Mouse (Mus musculus) heart, postnatal 0 days (tissue): Measurements from ENCODE around the gene 1700123K08Rik. TPM values are rescaled to one million over a fixed set of nuclear protein-coding genes. Genes with fewer than 3 reads are reported as not detected.
"Not testable (repeated sequence)": the region's sequence is repeated elsewhere in the genome, so short reads cannot be mapped to it uniquely, and the experiment has no call there.

Experiments used
- ATAC-seq: fragments of 200-750 bp; cut with Nextera tagmentation; 2 replicates; pipeline ENCODE4 v1.8.0; 2017; ENCODE audit warnings: low read depth, moderate number of reproducible peaks, moderate library complexity; ENCODE audit not compliant: insufficient read depth
- DNase-seq: peaks from one replicate; pipeline ENCODE4 v3.0.0-alpha.2; 2016; ENCODE audit warnings: low spot score
- H3K27ac ChIP-seq: fragments of 300-500 bp; sonication (generic); 2 replicates; pipeline ENCODE4 v1.5.1; 2014; ENCODE audit warnings: low read depth, mild to moderate bottlenecking
- H3K27me3 ChIP-seq: fragments of 300-500 bp; sonication (generic); 2 replicates; pipeline ENCODE4 v1.6.1; 2014; ENCODE audit warnings: low read length, mixed read lengths; ENCODE audit not compliant: control insufficient read depth, insufficient read depth
- H3K36me3 ChIP-seq: fragments of 300-500 bp; sonication (generic); replicated peaks from 2 replicates; pipeline ENCODE4 v1.6.1; 2014; ENCODE audit warnings: low read length, mixed read lengths; ENCODE audit not compliant: control insufficient read depth, insufficient read depth
- H3K4me1 ChIP-seq: fragments of 300-500 bp; sonication (generic); 2 replicates; pipeline ENCODE4 v1.6.1; 2014; ENCODE audit warnings: antibody characterized with exemption; ENCODE audit not compliant: control insufficient read depth, insufficient read depth
- H3K4me2 ChIP-seq: fragments of 300-500 bp; sonication (generic); 2 replicates; pipeline ENCODE4 v1.6.1; 2014; ENCODE audit warnings: low read depth, mild to moderate bottlenecking, low read length, moderate library complexity
- H3K4me3 ChIP-seq: fragments of 300-500 bp; sonication (generic); 2 replicates; pipeline ENCODE4 v1.5.1; 2014; ENCODE audit warnings: low read depth, low read length
- H3K9ac ChIP-seq: fragments of 300-500 bp; sonication (generic); replicated peaks from 2 replicates; pipeline ENCODE4 v1.6.1; 2014; ENCODE audit warnings: low read depth, low read length, mixed read lengths
- H3K9me3 ChIP-seq: fragments of 300-500 bp; sonication (generic); replicated peaks from 2 replicates; pipeline ENCODE4 v1.6.1; 2016; ENCODE audit warnings: low read length; ENCODE audit not compliant: control insufficient read depth
- CTCF ChIP-seq: IDR thresholded peaks from 2 replicates; pipeline ENCODE4 v1.5.1; 2016; ENCODE audit warnings: antibody characterized with exemption, control low read depth, low read depth
- EP300 ChIP-seq: IDR thresholded peaks from 2 replicates; pipeline ENCODE4 v1.6.1; 2016; ENCODE audit warnings: antibody characterized with exemption, low read depth
- WGBS: fragments of 180-500 bp; shearing (Covaris S2); extraction: QIAGEN DNeasy Blood & Tissue Kit; methylation state at CpG from one replicate; pipeline ENCODE4 v1.1.7; 2014; 5-methylcytosine and 5-hydroxymethylcytosine counted together
- microRNA-seq: library from miRNA; unstranded; fragments of <30 nt; microRNA quantifications from one replicate; pipeline ENCODE4, GENCODE M21; 2016
- polyA plus RNA-seq: library from polyadenylated mRNA; unstranded; fragments of >200 nt; fragmentation: Nextera tagmentation; extraction: Ambion mirVana; gene quantifications from 2 replicates; pipeline ENCODE4 v1.2.1, GENCODE M21; 2015
- total RNA-seq: library from RNA; depleted of rRNA; stranded (reverse); fragments of >200 nt; gene quantifications from 2 replicates; pipeline ENCODE4 v1.2.3, GENCODE M21; 2014; ENCODE audit warnings: low replicate concordance; rRNA removed

Gene 1700123K08Rik
- total RNA-seq (not detected in 2 replicates), polyA plus RNA-seq (not detected in 2 replicates)

DNA sequence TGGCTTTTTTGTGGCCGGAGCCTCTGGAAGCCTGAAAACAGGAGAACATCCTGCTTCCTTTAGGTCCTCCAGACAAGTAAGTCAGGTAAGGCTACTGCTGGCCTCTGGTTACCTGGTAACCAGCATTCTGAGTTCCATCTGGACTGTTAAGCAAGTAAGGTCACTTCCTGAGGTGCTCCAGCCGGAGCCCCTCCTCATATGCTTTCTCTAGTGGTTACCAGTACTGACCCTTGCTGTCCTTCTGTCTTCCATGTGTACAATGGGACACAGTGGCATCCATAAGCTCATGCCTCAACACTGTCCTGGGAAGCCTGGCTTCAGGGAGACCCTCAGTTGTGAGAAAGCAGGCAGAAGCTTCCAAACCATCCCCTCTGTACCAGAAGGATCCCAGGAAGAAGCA is at the start of gene 1700123K08Rik:
Gene 1700123K08Rik (minus strand): TSS at position 101 of the 400 bp plus-strand sequence.
- not testable (repeated sequence) for H3K9ac ChIP-seq, ATAC-seq, H3K4me2 ChIP-seq, H3K9me3 ChIP-seq, H3K27me3 ChIP-seq, H3K4me1 ChIP-seq, DNase-seq, H3K4me3 ChIP-seq, H3K36me3 ChIP-seq, H3K27ac ChIP-seq
- WGBS: 74% methylated on average over 2 of the region's 2 CpGs

GRCm38 (mm10) chr5:138587396-138587795 is 22.9 kb upstream of the 1700123K08Rik start:
- Histone ChIP-seq H3K27ac (no peak overlapping the region), H3K9ac (no peak overlapping the region), H3K27me3 (no peaks in the 10 kb centered on the region), H3K9me3 (peaks cover 13% of the 10 kb centered on the region), H3K4me2 (no peak overlapping the region), H3K4me1 (no peaks in the 10 kb centered on the region), H3K4me3 (no peak overlapping the region), H3K36me3 (no peaks in the 10 kb centered on the region)
- no peak for TF ChIP-seq EP300
- no peak for TF ChIP-seq CTCF
- WGBS: 75% methylated on average over 6 of the region's 6 CpGs
- ATAC-seq: no peak
- DNase-seq: no peak

DNA sequence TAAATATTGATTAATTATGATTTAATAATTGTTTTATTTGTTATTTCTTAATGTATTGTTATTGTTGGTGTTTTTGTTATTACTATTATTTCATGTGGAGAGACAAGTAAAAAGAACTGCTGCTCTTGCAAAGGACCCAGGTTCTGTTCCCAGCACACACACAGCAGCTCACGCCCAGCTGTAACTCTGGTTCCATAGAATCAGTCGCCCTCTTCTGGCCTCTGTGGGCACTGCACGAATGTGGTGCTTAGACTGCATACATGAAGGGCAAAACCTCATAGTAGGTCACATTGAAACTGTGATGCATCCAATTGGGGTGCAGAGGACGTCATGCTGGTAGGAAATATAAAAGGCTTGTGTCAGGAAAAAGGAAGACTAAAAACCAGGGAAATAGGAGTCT is 7.1 kb upstream of the 1700123K08Rik start:
- Histone ChIP-seq H3K9me3 (0 out of 2 replicates have a peak, but pooled peaks cover 3% of the 10 kb centered on the region), H3K9ac (no peak overlapping the region), H3K36me3 (no peaks in the 10 kb centered on the region), H3K4me3 (no peak overlapping the region), H3K27me3 (no peaks in the 10 kb centered on the region), H3K4me1 (no peaks in the 10 kb centered on the region), H3K4me2 (no peak overlapping the region), H3K27ac (no peak overlapping the region)
- ATAC-seq (no peak), DNase-seq (no peak)
- no peak for TF ChIP-seq EP300
- no peak for TF ChIP-seq CTCF
- WGBS: 58% methylated on average over 4 of the region's 4 CpGs

DNA sequence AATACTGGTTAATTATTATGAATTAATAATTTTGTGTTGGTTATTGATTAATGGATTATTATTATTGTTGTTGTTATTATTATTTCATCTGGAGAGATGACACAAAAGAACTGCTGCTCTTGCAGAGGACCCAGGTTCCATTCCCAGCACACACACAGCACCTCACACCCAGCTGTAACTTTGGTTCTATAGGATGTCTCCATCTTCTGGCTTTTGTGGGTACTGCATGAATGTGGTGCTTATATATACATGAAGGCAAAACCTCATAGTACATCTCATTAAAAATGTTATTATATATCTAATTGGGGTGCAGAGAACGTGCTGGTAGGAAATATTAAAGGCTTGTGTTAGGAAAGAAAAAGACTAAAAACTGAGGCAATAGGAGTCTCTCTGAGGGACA is 11.8 kb downstream of the 1700123K08Rik start:
- ATAC-seq (no peak), DNase-seq (no peak)
- H3K27me3 ChIP-seq: no peaks in the 10 kb centered on the region
- WGBS: 45% methylated on average over 1 of the region's 1 CpGs
- no peaks in the 10 kb centered on the region for H3K9me3 ChIP-seq
- H3K27ac ChIP-seq: no peak overlapping the region
- H3K4me2 ChIP-seq: no peak overlapping the region
- TF ChIP-seq CTCF (no peak), EP300 (no peak)
- no peak overlapping the region for H3K4me3 ChIP-seq
- no peak overlapping the region for H3K9ac ChIP-seq
- H3K4me1 ChIP-seq: no peaks in the 10 kb centered on the region
- H3K36me3 ChIP-seq: no peaks in the 10 kb centered on the region

DNA sequence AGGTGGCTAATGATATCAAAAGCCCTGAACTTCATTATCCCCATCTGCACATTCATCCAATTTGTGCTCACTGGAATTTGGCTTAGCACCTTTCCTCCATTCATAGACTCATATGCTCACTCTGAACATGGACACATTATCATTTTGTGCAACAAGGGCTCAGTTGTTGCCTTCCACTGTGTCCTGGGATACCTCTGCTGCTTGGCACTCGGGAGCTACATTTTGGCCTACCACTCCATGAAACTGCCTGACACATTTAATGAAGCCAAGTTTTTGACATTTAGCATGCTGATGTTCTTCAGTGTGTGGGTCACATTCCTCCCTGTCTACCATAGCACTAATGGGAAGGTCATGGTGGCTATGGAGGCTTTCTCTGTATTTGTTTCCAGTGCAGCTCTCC is 32.0 kb downstream of the 1700123K08Rik start:
- Histone ChIP-seq H3K27me3 (no peaks in the 10 kb centered on the region), H3K36me3 (no peaks in the 10 kb centered on the region), H3K27ac (no peak overlapping the region), H3K4me1 (no peaks in the 10 kb centered on the region), H3K9ac (no peak overlapping the region), H3K4me2 (no peak overlapping the region), H3K4me3 (no peak overlapping the region), H3K9me3 (no peaks in the 10 kb centered on the region)
- 61% methylated on average over 1 of the region's 1 CpGs for WGBS
- no peak for DNase-seq
- TF ChIP-seq EP300 (no peak), CTCF (no peak)
- ATAC-seq: no peak

Small RNAs within 50 kb of the gene (microRNA-seq; reads per million reads assigned to microRNA genes)
- gene Gm24082: not detected

Other genes with a start within 250 kb of the 1700123K08Rik start
- gene Pvrig, start 222.8 kb downstream of the 1700123K08Rik start, total RNA-seq: not detected in 2 replicates
- gene Pvrig, start 222.8 kb downstream of the 1700123K08Rik start, polyA plus RNA-seq: not detected in 2 replicates
- 6.6 and 15.5 TPM in 2 replicates for gene Zfp157, start 123.2 kb downstream of the 1700123K08Rik start, total RNA-seq
- gene Zfp157, start 123.2 kb downstream of the 1700123K08Rik start, polyA plus RNA-seq: 13.1 and 14.4 TPM in 2 replicates
- gene Zfp68, start 55.0 kb upstream of the 1700123K08Rik start, total RNA-seq: 20.8 and 27.2 TPM in 2 replicates
- 42.7 and 43.1 TPM in 2 replicates for gene Zfp68, start 55.0 kb upstream of the 1700123K08Rik start, polyA plus RNA-seq
- gene A430033K04Rik, start 58.1 kb upstream of the 1700123K08Rik start, total RNA-seq: 0.61 and 4.1 TPM in 2 replicates
- gene A430033K04Rik, start 58.1 kb upstream of the 1700123K08Rik start, polyA plus RNA-seq: 4.9 and 5.6 TPM in 2 replicates
- 9.1 and 16.3 TPM in 2 replicates for gene Fam20c, start 189.8 kb upstream of the 1700123K08Rik start, total RNA-seq
- gene Fam20c, start 189.8 kb upstream of the 1700123K08Rik start, polyA plus RNA-seq: 4.4 and 4.6 TPM in 2 replicates